Mouse (Mus musculus) stomach, embryonic 14.5 days (tissue): ENCODE results near the gene Gipc2. TPM values are rescaled to one million over a fixed set of nuclear protein-coding genes. Genes with fewer than 3 reads are reported as not detected.
A peak's percentile ranks its signal among the peaks of the same experiment; 100 is the strongest.

Experiments
- ATAC-seq: fragments of 200-750 bp; cut with Nextera tagmentation; 2 replicates; pipeline ENCODE4 v1.8.0; 2017; ENCODE audit warnings: low read depth, moderate TSS enrichment; ENCODE audit not compliant: insufficient number of reproducible peaks, insufficient read depth, low FRiP score
- H3K27ac ChIP-seq: fragments of 300-500 bp; sonication (generic); 2 replicates; pipeline ENCODE4 v1.5.1; 2014; ENCODE audit warnings: mild to moderate bottlenecking, low read length, moderate library complexity, mixed read lengths
- H3K27me3 ChIP-seq: fragments of 300-500 bp; sonication (generic); 2 replicates; pipeline ENCODE4 v1.6.1; 2014; ENCODE audit warnings: low read length, control low read depth, mixed read lengths; ENCODE audit not compliant: control insufficient read depth, insufficient read depth
- H3K36me3 ChIP-seq: fragments of 300-500 bp; sonication (generic); 2 replicates; pipeline ENCODE4 v1.6.1; 2014; ENCODE audit warnings: mild to moderate bottlenecking, control low read depth, low read length, moderate library complexity, mixed read lengths; ENCODE audit not compliant: control insufficient read depth, insufficient read depth
- H3K4me1 ChIP-seq: fragments of 300-500 bp; sonication (generic); 2 replicates; pipeline ENCODE4 v1.6.1; 2014; ENCODE audit warnings: low read length, control low read depth, mixed read lengths; ENCODE audit not compliant: control insufficient read depth, insufficient read depth
- H3K4me2 ChIP-seq: fragments of 300-500 bp; sonication (generic); replicated peaks from 2 replicates; pipeline ENCODE4 v1.6.1; 2014; ENCODE audit warnings: low read depth, low read length, control low read depth
- H3K4me3 ChIP-seq: fragments of 300-500 bp; sonication (generic); 2 replicates; pipeline ENCODE4 v1.5.1; 2014; ENCODE audit warnings: low read depth, low read length, control low read depth
- H3K9ac ChIP-seq: fragments of 300-500 bp; sonication (generic); replicated peaks from 2 replicates; pipeline ENCODE4 v1.6.1; 2014; ENCODE audit warnings: low read depth, mild to moderate bottlenecking, control low read depth, low read length, moderate library complexity, mixed read lengths
- H3K9me3 ChIP-seq: fragments of 300-500 bp; sonication (generic); 2 replicates; pipeline ENCODE4 v1.6.1; 2016; ENCODE audit warnings: low read depth, low read length, control low read depth; ENCODE audit not compliant: control insufficient read depth
- WGBS: fragments of 180-500 bp; shearing (Covaris S2); extraction: QIAGEN DNeasy Blood & Tissue Kit; methylation state at CpG from one replicate; pipeline ENCODE4 v1.1.7; 2014; 5-methylcytosine and 5-hydroxymethylcytosine counted together
- polyA plus RNA-seq: library from polyadenylated mRNA; unstranded; fragments of >200 nt; fragmentation: Nextera tagmentation; extraction: Ambion mirVana; gene quantifications from 2 replicates; pipeline ENCODE4 v1.2.1, GENCODE M21; 2014

The Gipc2 gene
- polyA plus RNA-seq, 1 experiment from 2014 or later: 43.8 TPM

GRCm38 (mm10) chr3:152156816-152157496 lies 9.1 kb downstream of the Gipc2 start:
- ATAC-seq: no peak
- Histone ChIP-seq H3K9ac (no peak overlapping the region), H3K4me2 (no peak overlapping the region), H3K36me3 (no peaks in the 10 kb centered on the region), H3K4me1 (no peaks in the 10 kb centered on the region), H3K27me3 (no peaks in the 10 kb centered on the region), H3K4me3 (no peak overlapping the region), H3K27ac (no peak overlapping the region), H3K9me3 (no peaks in the 10 kb centered on the region)
- WGBS: 78% methylated on average over 23 of the region's 23 CpGs

GRCm38 (mm10) chr3:152155296-152155948 lies 10.6 kb downstream of the Gipc2 start:
- ATAC-seq: no peak
- H3K27me3 ChIP-seq: no peaks in the 10 kb centered on the region

GRCm38 (mm10) chr3:152154095-152154494 lies 11.9 kb downstream of the Gipc2 start:
- Histone ChIP-seq H3K27me3 (no peaks in the 10 kb centered on the region), H3K4me2 (no peak overlapping the region), H3K27ac (no peak overlapping the region), H3K4me3 (no peak overlapping the region), H3K9me3 (no peaks in the 10 kb centered on the region), H3K4me1 (no peaks in the 10 kb centered on the region), H3K36me3 (no peaks in the 10 kb centered on the region), H3K9ac (no peak overlapping the region)
- no peak for ATAC-seq
- 82% methylated on average over 5 of the region's 5 CpGs for WGBS

More at GRCm38 (mm10) chr3:152155296-152155948, 10.6 kb downstream of the Gipc2 start:
- H3K4me1 ChIP-seq: no peaks in the 10 kb centered on the region
- H3K9ac ChIP-seq: no peak overlapping the region
- H3K9me3 ChIP-seq: no peaks in the 10 kb centered on the region
- H3K4me2 ChIP-seq: no peak overlapping the region
- no peak overlapping the region for H3K4me3 ChIP-seq
- WGBS: 52% methylated on average over 11 of the region's 11 CpGs
- H3K27ac ChIP-seq: no peak overlapping the region
- no peaks in the 10 kb centered on the region for H3K36me3 ChIP-seq

GRCm38 (mm10) chr3:152153152-152153551 lies 12.9 kb downstream of the Gipc2 start:
- H3K27me3 ChIP-seq: no peaks in the 10 kb centered on the region
- WGBS: 50% methylated on average over 2 of the region's 2 CpGs
- H3K4me1 ChIP-seq: no peaks in the 10 kb centered on the region
- no peak overlapping the region for H3K4me3 ChIP-seq
- no peak overlapping the region for H3K9ac ChIP-seq
- H3K27ac ChIP-seq: no peak overlapping the region
- no peaks in the 10 kb centered on the region for H3K36me3 ChIP-seq
- H3K4me2 ChIP-seq: no peak overlapping the region
- H3K9me3 ChIP-seq: no peaks in the 10 kb centered on the region
- no peak for ATAC-seq

- 94% methylated on average over 1 of the region's 1 CpGs for WGBS
- no peak overlapping the region for H3K4me2 ChIP-seq
- H3K36me3 ChIP-seq: no peaks in the 10 kb centered on the region
- no peaks in the 10 kb centered on the region for H3K9me3 ChIP-seq
- no peak overlapping the region for H3K4me3 ChIP-seq
- H3K27ac ChIP-seq: no peak overlapping the region
- no peak overlapping the region for H3K9ac ChIP-seq
- no peaks in the 10 kb centered on the region for H3K4me1 ChIP-seq
- no peaks in the 10 kb centered on the region for H3K27me3 ChIP-seq
- peak; percentile 62; the same call in 1 of the 2 replicates for ATAC-seq
Measured at GRCm38 (mm10) chr3:152152483-152152804, 13.6 kb downstream of the Gipc2 start.

GRCm38 (mm10) chr3:152151725-152152482 lies 14.1 kb downstream of the Gipc2 start:
- Histone ChIP-seq H3K4me1 (no peaks in the 10 kb centered on the region), H3K27me3 (no peaks in the 10 kb centered on the region), H3K9ac (no peak overlapping the region), H3K36me3 (no peaks in the 10 kb centered on the region), H3K27ac (no peak overlapping the region), H3K4me3 (no peak overlapping the region), H3K4me2 (peak overlapping the region; percentile 22; the same call in 1 of the 2 replicates), H3K9me3 (no peaks in the 10 kb centered on the region)
- 64% methylated on average over 29 of the region's 29 CpGs for WGBS
- ATAC-seq: peak; percentile 25; the same call in 1 of the 2 replicates

- no peaks in the 10 kb centered on the region for H3K4me1 ChIP-seq
- no peak for ATAC-seq
- no peaks in the 10 kb centered on the region for H3K36me3 ChIP-seq
- no peaks in the 10 kb centered on the region for H3K9me3 ChIP-seq
- H3K4me3 ChIP-seq: no peak overlapping the region
- H3K9ac ChIP-seq: no peak overlapping the region
- 47% methylated on average over 3 of the region's 3 CpGs for WGBS
- H3K27ac ChIP-seq: no peak overlapping the region
- H3K27me3 ChIP-seq: no peaks in the 10 kb centered on the region
- no peak overlapping the region for H3K4me2 ChIP-seq
Measured at GRCm38 (mm10) chr3:152149863-152150262, 16.2 kb downstream of the Gipc2 start.

GRCm38 (mm10) chr3:152149449-152149848 lies 16.6 kb downstream of the Gipc2 start:
- Histone ChIP-seq H3K27ac (no peak overlapping the region), H3K9ac (no peak overlapping the region), H3K9me3 (no peaks in the 10 kb centered on the region), H3K4me3 (no peak overlapping the region), H3K4me1 (no peaks in the 10 kb centered on the region), H3K4me2 (no peak overlapping the region), H3K27me3 (no peaks in the 10 kb centered on the region), H3K36me3 (no peaks in the 10 kb centered on the region)
- WGBS: 61% methylated on average over 7 of the region's 7 CpGs
- no peak for ATAC-seq
